In genomic region chr12:69159578-69159940, GRCm38 (mm10) we compare ENCODE assay signal across 7 mouse cellular contexts. TPM values are rescaled to one million over a fixed set of nuclear protein-coding genes. Genes with fewer than 3 reads are reported as not detected.
DNase-seq lines count a peak whose midpoint lies in the region; ATAC-seq lines count a peak whose summit lies in the region.

No protein-coding gene starts in this region.

- WGBS in heart, embryonic 11.5 days (ENCODE audit: insufficient replicate concordance), result 5% methylated on average over 9 of the region's 9 CpGs
- WGBS in limb, embryonic 10.5 days, result 8% methylated on average over 9 of the region's 9 CpGs

- H3K9me3 ChIP-seq in heart, embryonic 11.5 days (replicated peaks; ENCODE audit: control insufficient read depth, low read length), result no peaks in the 10 kb centered on the region
- H3K9me3 ChIP-seq in limb, embryonic 10.5 days (replicated peaks), result no peaks in the 10 kb centered on the region

- no peak overlapping the region for H3K27ac ChIP-seq in heart, embryonic 11.5 days (ENCODE audit: low read depth, low read length)
- no peak overlapping the region for H3K27ac ChIP-seq in limb, embryonic 10.5 days

- H3K4me3 ChIP-seq in heart, embryonic 11.5 days (ENCODE audit: low read depth, low read length), result peak overlapping the region; percentile 10; the same call in 1 of the 2 replicates
- peak overlapping the region; percentile 81; the same call in 1 of the 2 replicates for H3K4me3 ChIP-seq in limb, embryonic 10.5 days

- H3K4me1 ChIP-seq in heart, embryonic 11.5 days (ENCODE audit: control insufficient read depth, insufficient read depth, low read length), result 0 out of 2 replicates have a peak, but pooled peaks cover 3% of the 10 kb centered on the region
- H3K4me1 ChIP-seq in limb, embryonic 10.5 days, result 0 out of 2 replicates have a peak, but pooled peaks cover 3% of the 10 kb centered on the region

- H3K9ac ChIP-seq in heart, embryonic 11.5 days (ENCODE audit: low read depth, low read length), result no peak overlapping the region

- H3K27me3 ChIP-seq in heart, embryonic 11.5 days (ENCODE audit: control insufficient read depth, insufficient read depth, low read length), result no peaks in the 10 kb centered on the region
- H3K27me3 ChIP-seq in limb, embryonic 10.5 days (ENCODE audit: low read depth, poor library complexity, severe bottlenecking), result no peaks in the 10 kb centered on the region

- peak; percentile 25 to 29 for DNase-seq in thymus, postnatal 36 days
- DNase-seq in thymus, adult 18-20 months, result no peak
- peak; percentile 88 for DNase-seq in c-Kit-positive CD71-positive TER-119-positive erythroid progenitor cells, embryonic 14.5 days (ENCODE audit: low spot score)
- no peak for DNase-seq in limb, embryonic 10.5 days (ENCODE audit: low spot score)
- no peak for DNase-seq in right cerebral cortex, adult 18-20 months

- ATAC-seq in heart, embryonic 11.5 days (replicated peaks; ENCODE audit: insufficient number of reproducible peaks, low FRiP score, low TSS enrichment), result no peak
- ATAC-seq in monocyte, adult 5-6 weeks (replicated peaks; ENCODE audit: insufficient number of reproducible peaks, low FRiP score, low TSS enrichment, poor library complexity, severe bottlenecking), result peak; percentile 29; the same call in 1 of the 2 replicates

- peak overlapping the region; percentile 41 for H3K4me2 ChIP-seq in heart, embryonic 11.5 days

- peaks cover 18% of the 10 kb centered on the region for H3K36me3 ChIP-seq in heart, embryonic 11.5 days (ENCODE audit: control insufficient read depth, insufficient read depth, low read length)
- H3K36me3 ChIP-seq in limb, embryonic 10.5 days, result peaks cover 27% of the 10 kb centered on the region

RNA-seq across cellular contexts. Expression of gene Rps29, which starts 0.6 kb away (rescaled TPM):
- 1,249 and 1,400 TPM in 2 replicates for polyA plus RNA-seq in heart, embryonic 11.5 days (2014; fragmentation: Nextera tagmentation; extraction: Ambion mirVana)
- 1,295 and 1,533 TPM in 2 replicates for polyA plus RNA-seq in limb, embryonic 10.5 days (2016; fragmentation: Nextera tagmentation; extraction: Ambion mirVana)
- 1,859 to 3,089 TPM (median 2,901 TPM) in 3 replicates for total RNA-seq in monocyte, adult 5-6 weeks (2017)

RNA-seq across cellular contexts. Expression of gene Lrr1, which starts 9.1 kb away (rescaled TPM):
- 17.1 and 20.8 TPM in 2 replicates for polyA plus RNA-seq in heart, embryonic 11.5 days (2014; fragmentation: Nextera tagmentation; extraction: Ambion mirVana)
- polyA plus RNA-seq in limb, embryonic 10.5 days (2016; fragmentation: Nextera tagmentation; extraction: Ambion mirVana), result 30.6 and 31.1 TPM in 2 replicates
- not detected in 3 replicates for total RNA-seq in monocyte, adult 5-6 weeks (2017)

RNA-seq across cellular contexts. Expression of gene Rpl36al, which starts 24.3 kb away (rescaled TPM):
- 539 and 559 TPM in 2 replicates for polyA plus RNA-seq in heart, embryonic 11.5 days (2014; fragmentation: Nextera tagmentation; extraction: Ambion mirVana)
- polyA plus RNA-seq in limb, embryonic 10.5 days (2016; fragmentation: Nextera tagmentation; extraction: Ambion mirVana), result 536 and 653 TPM in 2 replicates
- total RNA-seq in monocyte, adult 5-6 weeks (2017), result 578 to 776 TPM (median 649 TPM) in 3 replicates

RNA-seq across cellular contexts. Expression of gene Mgat2, which starts 24.4 kb away (rescaled TPM):
- 35.3 and 37.3 TPM in 2 replicates for polyA plus RNA-seq in heart, embryonic 11.5 days (2014; fragmentation: Nextera tagmentation; extraction: Ambion mirVana)
- polyA plus RNA-seq in limb, embryonic 10.5 days (2016; fragmentation: Nextera tagmentation; extraction: Ambion mirVana), result 35.4 and 37.9 TPM in 2 replicates
- total RNA-seq in monocyte, adult 5-6 weeks (2017), result 70.5 to 79.5 TPM (median 70.6 TPM) in 3 replicates

RNA-seq across cellular contexts. Expression of gene Gm49383, which starts 37.3 kb away (rescaled TPM):
- polyA plus RNA-seq in heart, embryonic 11.5 days (2014; fragmentation: Nextera tagmentation; extraction: Ambion mirVana), result 19.0 and 20.9 TPM in 2 replicates
- 54.8 and 61.0 TPM in 2 replicates for polyA plus RNA-seq in limb, embryonic 10.5 days (2016; fragmentation: Nextera tagmentation; extraction: Ambion mirVana)
- total RNA-seq in monocyte, adult 5-6 weeks (2017), result 9.2 to 15.1 TPM (median 9.6 TPM) in 3 replicates

Comparison
In these comparisons a context has a peak if more than half of its experiments do, and no peak if none do; other contexts are left out.
1. DNase-seq: peak in thymus, postnatal 36 days (2 of 2) and c-Kit-positive CD71-positive TER-119-positive erythroid progenitor cells, embryonic 14.5 days (single experiment); none in thymus, adult 18-20 months (0 of 2), limb, embryonic 10.5 days (single experiment) and right cerebral cortex, adult 18-20 months (single experiment).